Mouse (Mus musculus) thymus, postnatal 25 days (tissue): ENCODE results near the gene Ccnt1.
"Not testable (repeated sequence)": the region's sequence is repeated elsewhere in the genome, so short reads cannot be mapped to it uniquely, and the experiment has no call there.

ENCODE experiments used
- DNase-seq: peaks from one replicate; pipeline ENCODE4 v3.0.0; 2022

Ccnt1 gene

GRCm38 (mm10) chr15:98594193-98594592 is 23.5 kb upstream of the Ccnt1 start:
- DNase-seq = no peak

GRCm38 (mm10) chr15:98591396-98591795 is 20.7 kb upstream of the Ccnt1 start:
- DNase-seq = no peak

- DNase-seq = peak; percentile 64
Measured at GRCm38 (mm10) chr15:98589640-98590336, 19.1 kb upstream of the Ccnt1 start.

DNA sequence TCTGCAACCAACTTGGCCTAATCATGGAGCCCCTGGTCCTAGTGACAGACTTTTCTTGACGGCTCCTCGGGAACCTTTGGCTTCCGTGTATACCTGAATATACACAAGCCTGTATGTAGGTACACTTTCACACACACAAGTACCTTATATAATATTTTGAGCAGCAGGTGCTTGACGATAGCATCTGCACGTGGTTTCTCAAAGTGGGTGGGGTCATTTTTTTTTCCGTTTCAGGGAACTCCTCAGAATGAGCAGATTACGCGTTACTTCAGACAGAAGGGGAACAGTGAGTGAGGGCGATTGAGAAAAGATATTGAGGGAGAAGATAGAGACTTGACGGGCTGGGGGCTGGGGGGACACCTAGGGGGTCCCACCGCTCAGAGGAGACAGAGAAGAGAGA is 17.0 kb upstream of the Ccnt1 start:
- DNase-seq = peak; percentile 36

DNA sequence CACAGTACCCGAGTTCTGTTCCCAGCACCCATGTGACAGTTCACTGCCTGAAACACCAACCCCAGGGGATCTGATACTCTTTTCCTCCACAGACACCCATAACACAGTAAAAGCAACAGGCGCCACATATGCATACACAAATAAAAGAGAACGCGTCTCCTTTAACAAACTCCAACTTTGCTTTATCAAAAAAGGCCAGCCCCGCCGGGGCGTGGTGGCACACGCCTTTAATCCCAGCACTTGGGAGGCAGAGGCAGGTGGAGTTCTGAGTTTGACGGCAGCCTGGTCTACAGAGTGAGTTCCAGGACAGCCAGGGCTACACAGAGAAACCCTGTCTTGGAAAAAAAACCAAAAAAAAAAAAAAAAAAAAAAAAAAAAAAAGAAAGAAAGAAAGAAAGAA is 15.4 kb upstream of the Ccnt1 start:
- not testable (repeated sequence) for DNase-seq

- DNase-seq = no peak
Measured at GRCm38 (mm10) chr15:98585421-98585820, 14.7 kb upstream of the Ccnt1 start.

DNA sequence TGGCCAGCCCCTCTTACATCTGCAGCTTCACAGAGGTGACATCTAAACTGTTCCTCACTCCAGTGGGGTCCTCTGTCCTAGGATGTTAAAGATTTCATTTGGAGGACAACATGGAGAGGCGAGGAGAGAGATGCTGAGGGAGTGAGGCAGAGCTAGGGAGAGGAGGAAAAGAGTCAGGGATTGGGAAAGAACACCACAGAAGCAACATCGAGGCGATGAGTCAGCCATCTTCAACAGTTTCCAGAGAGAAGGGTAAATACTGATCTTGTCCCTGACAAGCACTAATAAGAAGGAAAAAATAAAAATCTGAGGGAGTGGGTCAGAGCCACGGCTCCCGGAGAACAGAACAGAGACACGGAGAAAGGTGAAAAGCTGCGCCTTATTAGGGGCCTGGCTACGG is 12.3 kb upstream of the Ccnt1 start:
- DNase-seq = no peak

GRCm38 (mm10) chr15:98582410-98582809 is 11.7 kb upstream of the Ccnt1 start:
- no peak for DNase-seq

GRCm38 (mm10) chr15:98579795-98580464 is 9.2 kb upstream of the Ccnt1 start:
- peak; percentile 83 for DNase-seq

DNA sequence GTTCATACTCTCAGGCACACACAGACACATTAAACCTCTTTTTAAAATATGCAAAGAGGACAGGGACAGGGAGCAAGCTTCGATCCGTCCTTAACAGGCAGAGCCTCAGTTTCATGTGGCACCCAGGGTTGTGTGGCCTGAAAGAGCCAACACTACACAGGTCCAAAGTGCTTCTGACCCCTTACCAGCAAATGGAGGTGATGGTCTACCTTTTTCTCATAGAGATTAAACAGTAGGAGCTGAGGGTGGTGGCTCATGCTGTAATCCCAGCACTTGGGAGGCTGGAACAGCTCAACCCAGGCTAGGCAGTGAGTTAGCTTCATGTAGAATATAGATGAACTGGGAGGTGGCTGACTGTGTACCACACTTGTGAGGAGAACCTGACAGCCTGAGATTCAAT is 8.6 kb upstream of the Ccnt1 start:
- no peak for DNase-seq

GRCm38 (mm10) chr15:98573293-98573692 is 2.6 kb upstream of the Ccnt1 start:
- no peak for DNase-seq

DNA sequence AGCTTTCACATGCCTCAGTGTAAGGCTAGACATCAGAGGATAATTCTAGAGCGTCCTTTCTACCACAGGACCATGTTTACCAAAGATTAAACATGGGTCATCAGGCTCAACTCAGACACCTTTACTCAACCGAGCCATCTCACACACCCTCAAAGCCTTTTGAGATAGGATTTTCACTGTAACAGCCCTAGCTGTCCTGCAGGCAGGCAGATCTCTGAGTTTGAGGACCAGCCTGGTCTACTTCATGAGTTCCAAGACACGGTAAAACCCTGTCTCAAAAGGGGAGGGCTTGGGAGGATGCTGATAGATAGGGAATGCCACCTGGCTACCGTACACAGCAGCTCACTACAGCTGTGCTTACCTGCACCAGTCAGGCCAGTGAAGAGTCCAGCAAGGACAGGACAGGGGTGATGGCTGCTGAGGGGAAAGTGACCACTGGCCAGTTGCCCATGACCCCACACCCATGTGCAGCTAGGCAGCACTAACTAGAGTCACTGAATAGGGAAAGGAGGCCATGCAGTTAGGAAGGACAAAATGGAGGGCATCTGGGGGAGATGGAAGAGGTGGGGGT is 843 bp downstream of the Ccnt1 start:
- no peak for DNase-seq

GRCm38 (mm10) chr15:98569216-98569615 is 1.5 kb downstream of the Ccnt1 start:
- DNase-seq = no peak

DNA sequence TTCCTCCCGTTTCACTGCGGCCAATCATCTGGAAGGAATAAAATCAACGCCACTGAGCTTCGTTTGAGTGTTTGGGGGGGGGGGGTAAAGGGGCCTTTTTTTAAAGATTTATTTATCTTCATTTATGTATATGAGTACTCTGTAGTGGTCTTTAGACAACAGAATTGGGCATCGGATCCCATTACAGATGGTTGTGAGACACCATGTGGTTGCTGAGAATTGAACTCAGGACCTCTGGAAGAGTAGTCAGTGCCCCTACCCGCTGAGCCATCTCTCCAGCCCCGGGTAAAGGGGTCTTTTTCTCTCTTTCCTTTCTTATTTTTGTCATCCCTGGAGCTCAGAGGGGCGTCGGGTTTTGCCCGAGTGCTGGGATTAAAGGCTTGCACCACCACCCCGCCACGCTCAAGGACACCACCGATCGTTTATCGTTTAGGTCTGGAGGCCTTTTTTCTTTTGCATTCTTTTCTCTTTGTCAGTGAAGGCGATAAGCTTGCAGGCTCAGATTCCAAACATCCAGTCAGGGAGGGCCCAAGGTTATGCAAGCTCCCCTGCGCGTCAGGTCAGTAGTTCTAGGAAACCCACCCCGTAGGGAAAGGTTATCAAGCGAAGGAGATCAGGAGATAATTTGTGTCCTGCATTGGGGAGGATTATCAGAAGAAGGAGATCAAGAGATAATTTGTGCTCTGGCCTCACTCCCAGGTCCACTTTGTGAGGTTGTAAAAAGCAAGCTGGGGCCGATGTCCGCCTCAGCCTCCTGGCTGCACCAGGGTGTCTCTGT is 2.3 kb downstream of the Ccnt1 start:
- peak; percentile 18 for DNase-seq

- DNase-seq = peak; percentile 99
Measured at GRCm38 (mm10) chr15:98567278-98568134, 3.2 kb downstream of the Ccnt1 start.

DNA sequence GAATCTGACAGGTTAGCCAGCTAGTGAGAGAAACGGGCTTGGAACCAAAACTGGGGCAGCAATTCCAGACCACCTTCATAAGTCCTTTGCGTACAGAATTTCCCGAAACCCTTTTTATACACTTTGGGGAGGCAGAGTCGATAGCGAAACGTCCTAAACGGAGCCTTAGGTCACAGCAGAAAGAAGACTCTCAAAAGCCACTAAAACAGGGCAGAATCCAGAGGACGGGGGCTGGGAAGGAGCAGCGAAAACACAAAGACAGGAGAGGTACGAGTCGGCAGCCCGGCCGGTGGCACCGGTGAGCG is 3.8 kb downstream of the Ccnt1 start:
- no peak for DNase-seq

GRCm38 (mm10) chr15:98557186-98557585 is 13.5 kb downstream of the Ccnt1 start:
- DNase-seq = no peak

GRCm38 (mm10) chr15:98555881-98556280 is 14.8 kb downstream of the Ccnt1 start:
- no peak for DNase-seq

GRCm38 (mm10) chr15:98552758-98553157 is 18.0 kb downstream of the Ccnt1 start:
- no peak for DNase-seq

DNA sequence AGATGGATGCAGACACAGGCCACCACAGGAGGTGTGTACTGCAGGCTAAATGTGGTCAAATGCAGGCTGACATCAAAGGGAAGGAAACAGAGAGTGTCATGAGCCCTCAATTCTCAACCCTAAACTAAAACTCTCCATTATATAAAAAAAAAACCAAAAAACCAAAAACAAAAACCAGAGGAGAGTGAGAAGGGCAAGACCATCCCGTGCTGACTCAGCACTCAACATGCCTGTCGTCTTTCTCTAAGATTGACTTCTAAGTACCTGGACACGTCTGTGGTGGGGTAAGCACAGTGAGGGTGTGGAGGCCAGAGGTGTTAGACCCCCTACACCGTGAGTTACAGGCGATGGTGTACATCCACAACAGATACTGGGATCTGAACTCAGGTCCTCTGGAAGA is 23.9 kb downstream of the Ccnt1 start:
- DNase-seq = no peak

GRCm38 (mm10) chr15:98545151-98545550 is 25.6 kb downstream of the Ccnt1 start:
- DNase-seq = no peak

DNA sequence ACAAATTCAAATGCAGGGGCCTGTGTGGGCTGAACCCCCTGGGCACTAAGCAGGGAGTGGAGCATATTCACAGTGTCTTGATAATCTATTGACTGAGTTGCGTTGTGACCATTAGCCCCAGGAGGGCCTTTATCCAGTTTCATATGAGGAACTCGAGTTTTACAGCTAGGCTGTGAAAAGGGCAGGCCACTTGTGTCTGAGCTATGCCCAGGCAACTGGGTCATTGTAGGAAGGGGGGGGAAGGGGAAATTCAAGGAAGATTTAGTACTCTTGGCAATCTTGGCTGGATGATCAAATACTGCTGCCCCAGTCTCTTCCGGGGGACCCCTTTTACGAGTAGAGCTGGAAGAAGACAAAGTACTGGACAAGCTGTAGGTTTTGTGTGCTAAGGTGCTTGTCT is 27.4 kb downstream of the Ccnt1 start:
- DNase-seq = no peak

DNA sequence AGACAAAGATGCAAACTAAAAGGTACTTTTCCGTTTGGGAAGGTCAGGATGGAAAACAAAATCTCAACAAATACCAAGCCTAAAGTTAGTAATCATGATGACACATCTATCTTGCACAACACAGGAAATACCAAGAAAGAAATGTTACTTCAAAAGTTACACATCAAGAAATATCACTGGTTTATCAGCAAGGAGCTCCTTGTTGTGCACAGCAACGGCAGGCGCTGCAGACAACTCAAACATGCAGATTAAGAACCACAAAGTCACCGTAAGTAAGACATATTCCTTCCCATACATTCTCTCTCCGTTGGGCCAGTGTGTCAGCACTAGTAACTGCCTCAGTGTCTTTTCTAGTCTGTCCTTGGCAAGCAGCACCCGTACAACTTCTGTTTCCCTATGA is 29.7 kb downstream of the Ccnt1 start:
- DNase-seq = no peak
